Mouse (Mus musculus) G1E (cell line): ENCODE measurements at regions not wholly inside any gene's neighbourhood (a gene's known extent, or its start where the extent isn't known, plus 50 kb on each side); places are given as distances from the start of the nearest gene placed in this dataset.

Experiments used
- ATAC-seq: 2 replicates; pipeline ENCODE4 v1.8.0; 2016; ENCODE audit warnings: mild to moderate bottlenecking; ENCODE audit not compliant: insufficient number of reproducible peaks, poor library complexity, low FRiP score, severe bottlenecking; ENCODE audit errors: extremely low read depth
- DNase-seq: peaks from one replicate; pipeline ENCODE4 v3.0.0; 2012; ENCODE audit warnings: low spot score
- H3K27me3 ChIP-seq: 2 replicates; pipeline ENCODE4 v1.6.1; 2012; ENCODE audit warnings: mild to moderate bottlenecking, low read length, inconsistent platforms; ENCODE audit not compliant: insufficient read depth
- H3K36me3 ChIP-seq: replicated peaks from 2 replicates; pipeline ENCODE3; 2012; ENCODE audit warnings: mild to moderate bottlenecking, inconsistent platforms
- H3K4me1 ChIP-seq: 2 replicates; pipeline ENCODE4 v1.6.1; 2012; ENCODE audit warnings: low read depth, low read length, inconsistent platforms, mixed read lengths; ENCODE audit not compliant: insufficient read depth
- H3K4me3 ChIP-seq: 2 replicates; pipeline ENCODE4 v1.5.1; 2012; ENCODE audit warnings: low read depth, mild to moderate bottlenecking, inconsistent platforms, low read length, moderate library complexity, mixed read lengths
- H3K9me3 ChIP-seq: replicated peaks from 2 replicates; pipeline ENCODE4 v1.6.1; 2012; ENCODE audit warnings: inconsistent platforms
- CTCF ChIP-seq: IDR thresholded peaks from 2 replicates; pipeline ENCODE4 v1.5.1; 2012; ENCODE audit warnings: low read depth, low read length, inconsistent platforms, mixed read lengths
- GATA1 ChIP-seq: IDR thresholded peaks from 2 replicates; pipeline ENCODE4 v1.6.1; 2012; ENCODE audit warnings: borderline replicate concordance, low read length, inconsistent platforms, mixed read lengths
- GATA2 ChIP-seq: IDR thresholded peaks from 2 replicates; pipeline ENCODE4 v1.6.1; 2012; ENCODE audit warnings: low read depth, low read length, inconsistent platforms, borderline replicate concordance
- POLR2AphosphoS5 ChIP-seq: IDR thresholded peaks from 2 replicates; pipeline ENCODE4 v1.6.1; 2012; ENCODE audit warnings: low read depth, low read length, inconsistent platforms; ENCODE audit not compliant: insufficient replicate concordance
- TAL1 ChIP-seq: conservative IDR thresholded peaks from 2 replicates; pipeline ENCODE4 v1.6.1; 2012; ENCODE audit warnings: low read depth, low read length, inconsistent platforms, mixed read lengths

- TF ChIP-seq CTCF: no peak
- no peak for TF ChIP-seq GATA2
- no peak for TF ChIP-seq TAL1
- TF ChIP-seq GATA1: no peak
- no peak for TF ChIP-seq POLR2AphosphoS5
- DNase-seq: no peak
- H3K27me3 ChIP-seq: no peaks in the 10 kb centered on the region
- H3K36me3 ChIP-seq: no peaks in the 10 kb centered on the region
- no peaks in the 10 kb centered on the region for H3K4me1 ChIP-seq
- no peak for ATAC-seq
- H3K9me3 ChIP-seq: no peaks in the 10 kb centered on the region
- no peak overlapping the region for H3K4me3 ChIP-seq
Measured at GRCm38 (mm10) chr16:76718147-76718546, 295.4 kb upstream of the Usp25 start.

DNA sequence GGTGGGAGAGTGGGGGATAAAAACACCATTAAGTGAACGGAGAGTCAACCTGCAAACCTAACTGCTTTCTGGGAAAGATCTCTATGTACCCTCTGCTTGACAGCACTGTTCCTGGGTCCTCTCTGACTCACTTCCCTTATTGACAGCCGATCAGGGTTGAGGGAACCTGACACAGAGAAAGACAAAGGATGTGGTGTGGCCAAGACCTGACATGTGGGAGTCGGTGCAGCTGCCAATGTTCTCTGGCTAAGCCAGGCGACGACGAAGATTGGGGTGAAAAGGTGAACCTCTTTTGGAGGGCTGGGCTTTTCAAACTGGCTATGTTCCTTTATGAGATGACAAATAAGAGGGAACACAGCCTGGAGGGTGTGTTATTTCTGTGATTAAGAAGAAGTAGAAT, 318.6 kb upstream of the Usp25 start:
- Histone ChIP-seq H3K36me3 (no peaks in the 10 kb centered on the region), H3K9me3 (no peaks in the 10 kb centered on the region), H3K4me3 (no peak overlapping the region), H3K4me1 (no peaks in the 10 kb centered on the region), H3K27me3 (no peaks in the 10 kb centered on the region)
- ATAC-seq (no peak), DNase-seq (no peak)
- no peak for TF ChIP-seq POLR2AphosphoS5

- ATAC-seq (no peak), DNase-seq (no peak)
- Histone ChIP-seq H3K9me3 (no peaks in the 10 kb centered on the region), H3K4me3 (no peak overlapping the region), H3K27me3 (no peaks in the 10 kb centered on the region), H3K36me3 (no peaks in the 10 kb centered on the region), H3K4me1 (no peaks in the 10 kb centered on the region)
- TF ChIP-seq GATA1: no peak
- TF ChIP-seq POLR2AphosphoS5: no peak
- no peak for TF ChIP-seq TAL1
- no peak for TF ChIP-seq CTCF
- no peak for TF ChIP-seq GATA2
Measured at GRCm38 (mm10) chr16:76687735-76688447, 314.3 kb upstream of the Nrip1 start.

- no peak for TF ChIP-seq CTCF
- TF ChIP-seq GATA2: no peak
- no peak for TF ChIP-seq POLR2AphosphoS5
- TF ChIP-seq TAL1: no peak
- no peak for TF ChIP-seq GATA1
- H3K36me3 ChIP-seq: no peaks in the 10 kb centered on the region
- no peaks in the 10 kb centered on the region for H3K9me3 ChIP-seq
- H3K4me1 ChIP-seq: 0 out of 2 replicates have a peak, but pooled peaks cover 1% of the 10 kb centered on the region
- H3K27me3 ChIP-seq: no peaks in the 10 kb centered on the region
- ATAC-seq (no peak), DNase-seq (no peak)
- H3K4me3 ChIP-seq: no peak overlapping the region
Measured at GRCm38 (mm10) chr16:76685562-76685961, 311.9 kb upstream of the Nrip1 start.

- no peak for ATAC-seq
- H3K4me3 ChIP-seq: no peak overlapping the region
- no peak for TF ChIP-seq TAL1
- TF ChIP-seq GATA2: no peak
- DNase-seq: no peak
- no peaks in the 10 kb centered on the region for H3K9me3 ChIP-seq
- 0 out of 2 replicates have a peak, but pooled peaks cover 4% of the 10 kb centered on the region for H3K4me1 ChIP-seq
- H3K27me3 ChIP-seq: no peaks in the 10 kb centered on the region
- H3K36me3 ChIP-seq: no peaks in the 10 kb centered on the region
Measured at GRCm38 (mm10) chr16:76680061-76680911, 306.7 kb upstream of the Nrip1 start.

GRCm38 (mm10) chr16:76678885-76679284, 305.3 kb upstream of the Nrip1 start:
- TF ChIP-seq GATA2: no peak
- TF ChIP-seq GATA1: no peak
- TF ChIP-seq CTCF: no peak
- TF ChIP-seq POLR2AphosphoS5: no peak
- TF ChIP-seq TAL1: no peak
- DNase-seq (no peak), ATAC-seq (no peak)

GRCm38 (mm10) chr16:76669795-76670194, 296.2 kb upstream of the Nrip1 start:
- no peaks in the 10 kb centered on the region for H3K27me3 ChIP-seq
- no peaks in the 10 kb centered on the region for H3K36me3 ChIP-seq
- TF ChIP-seq TAL1 (no peak), POLR2AphosphoS5 (no peak), GATA2 (no peak), GATA1 (no peak), CTCF (no peak)
- H3K9me3 ChIP-seq: no peaks in the 10 kb centered on the region
- H3K4me1 ChIP-seq: no peaks in the 10 kb centered on the region
- DNase-seq (no peak), ATAC-seq (no peak)
- no peak overlapping the region for H3K4me3 ChIP-seq

More at GRCm38 (mm10) chr16:76678885-76679284, 305.3 kb upstream of the Nrip1 start:
- Histone ChIP-seq H3K9me3 (no peaks in the 10 kb centered on the region), H3K27me3 (no peaks in the 10 kb centered on the region), H3K4me3 (no peak overlapping the region), H3K4me1 (0 out of 2 replicates have a peak, but pooled peaks cover 4% of the 10 kb centered on the region), H3K36me3 (no peaks in the 10 kb centered on the region)
